Mouse (Mus musculus): ENCODE results near the gene Scarf2. TPM values are rescaled to one million over a fixed set of nuclear protein-coding genes. Genes with fewer than 3 reads are reported as not detected.
A peak's percentile ranks its signal among the peaks of the same experiment; 100 is the strongest.

Scarf2 gene
- polyA plus RNA-seq, 1 experiment = 41.0 TPM

DNA sequence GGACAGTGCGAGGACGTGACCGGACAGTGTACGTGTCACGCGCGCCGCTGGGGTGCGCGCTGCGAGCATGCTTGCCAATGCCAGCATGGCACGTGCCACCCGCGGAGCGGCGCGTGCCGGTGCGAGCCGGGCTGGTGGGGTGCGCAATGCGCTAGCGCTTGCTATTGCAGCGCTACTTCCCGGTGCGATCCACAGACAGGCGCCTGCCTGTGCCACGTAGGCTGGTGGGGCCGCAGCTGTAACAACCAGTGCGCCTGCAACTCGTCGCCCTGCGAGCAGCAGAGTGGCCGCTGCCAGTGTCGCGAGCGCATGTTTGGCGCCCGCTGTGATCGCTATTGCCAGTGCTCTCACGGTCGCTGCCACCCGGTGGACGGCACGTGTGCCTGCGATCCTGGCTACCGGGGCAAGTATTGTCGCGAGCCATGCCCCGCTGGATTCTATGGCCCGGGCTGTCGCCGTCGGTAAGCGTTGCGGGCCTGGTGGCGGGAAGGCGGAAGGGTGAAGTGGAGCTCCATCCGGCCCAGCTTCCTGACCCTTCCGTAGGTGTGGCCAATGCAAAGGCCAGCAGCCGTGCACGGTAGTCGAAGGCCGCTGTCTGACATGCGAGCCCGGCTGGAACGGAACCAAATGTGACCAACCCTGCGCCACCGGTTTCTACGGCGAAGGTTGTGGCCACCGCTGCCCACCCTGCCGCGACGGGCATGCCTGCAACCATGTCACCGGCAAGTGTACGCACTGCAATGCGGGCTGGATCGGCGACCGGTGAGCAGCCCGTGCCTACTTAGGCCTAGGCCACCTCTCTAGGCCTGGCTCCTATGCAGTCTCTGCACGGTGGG, 6.0 kb downstream of the Scarf2 start:
- Histone ChIP-seq H3K4me3 (ENCODE audit: control insufficient read depth, insufficient read depth, low read length) (peak overlapping the region; percentile 4; the same call in 1 of the 2 replicates), H3K4me1 (replicated peaks; ENCODE audit: control insufficient read depth, insufficient read depth, low read length) (peaks cover 30% of the 10 kb centered on the region), H3K27ac (ENCODE audit: control insufficient read depth, insufficient read depth, low read length) (no peak overlapping the region), H3K36me3 (ENCODE audit: control insufficient read depth, insufficient read depth, low read length) (no peaks in the 10 kb centered on the region), H3K27me3 (ENCODE audit: control insufficient read depth, insufficient read depth, low read length) (peaks cover 54% of the 10 kb centered on the region)
- no peak for DNase-seq
- WGBS = 4% methylated on average over 83 of the region's 83 CpGs
- TF ChIP-seq POLR2A (IDR thresholded peaks at IDR 0.05; ENCODE audit: control insufficient read depth, extremely low read depth, insufficient read depth, low read length, poor library complexity) (no peak), CTCF (IDR thresholded peaks at IDR 0.05; ENCODE audit: borderline replicate concordance, control insufficient read depth, extremely low read depth, insufficient read depth, low read length, poor library complexity) (no peak)

GRCm38 (mm10) chr16:17803675-17804448, 6.8 kb downstream of the Scarf2 start:
- H3K27me3 ChIP-seq (ENCODE audit: control insufficient read depth, insufficient read depth, low read length) = peaks cover 46% of the 10 kb centered on the region; the same call in 1 of the 2 replicates
- no peak for DNase-seq
- H3K4me3 ChIP-seq (ENCODE audit: control insufficient read depth, insufficient read depth, low read length) = peak overlapping the region; percentile 41
- TF ChIP-seq CTCF (IDR thresholded peaks at IDR 0.05; ENCODE audit: borderline replicate concordance, control insufficient read depth, extremely low read depth, insufficient read depth, low read length, poor library complexity) (no peak), POLR2A (IDR thresholded peaks at IDR 0.05; ENCODE audit: control insufficient read depth, extremely low read depth, insufficient read depth, low read length, poor library complexity) (no peak)
- no peaks in the 10 kb centered on the region for H3K36me3 ChIP-seq (ENCODE audit: control insufficient read depth, insufficient read depth, low read length)
- peaks cover 30% of the 10 kb centered on the region for H3K4me1 ChIP-seq (replicated peaks; ENCODE audit: control insufficient read depth, insufficient read depth, low read length)
- H3K27ac ChIP-seq (ENCODE audit: control insufficient read depth, insufficient read depth, low read length) = no peak overlapping the region
- 19% methylated on average over 33 of the region's 33 CpGs for WGBS

- H3K4me1 ChIP-seq (replicated peaks; ENCODE audit: control insufficient read depth, insufficient read depth, low read length) = peaks cover 30% of the 10 kb centered on the region
- H3K27me3 ChIP-seq (ENCODE audit: control insufficient read depth, insufficient read depth, low read length) = peaks cover 42% of the 10 kb centered on the region; the same call in 1 of the 2 replicates
- H3K27ac ChIP-seq (ENCODE audit: control insufficient read depth, insufficient read depth, low read length) = no peak overlapping the region
- peak overlapping the region; percentile 41 for H3K4me3 ChIP-seq (ENCODE audit: control insufficient read depth, insufficient read depth, low read length)
- DNase-seq = peak; percentile 25
- 3% methylated on average over 33 of the region's 33 CpGs for WGBS
- no peak for TF ChIP-seq CTCF (IDR thresholded peaks at IDR 0.05; ENCODE audit: borderline replicate concordance, control insufficient read depth, extremely low read depth, insufficient read depth, low read length, poor library complexity)
- no peak for TF ChIP-seq POLR2A (IDR thresholded peaks at IDR 0.05; ENCODE audit: control insufficient read depth, extremely low read depth, insufficient read depth, low read length, poor library complexity)
- no peaks in the 10 kb centered on the region for H3K36me3 ChIP-seq (ENCODE audit: control insufficient read depth, insufficient read depth, low read length)
These were observed 7.4 kb downstream of the Scarf2 start for GRCm38 (mm10) chr16:17804449-17804912.

DNA sequence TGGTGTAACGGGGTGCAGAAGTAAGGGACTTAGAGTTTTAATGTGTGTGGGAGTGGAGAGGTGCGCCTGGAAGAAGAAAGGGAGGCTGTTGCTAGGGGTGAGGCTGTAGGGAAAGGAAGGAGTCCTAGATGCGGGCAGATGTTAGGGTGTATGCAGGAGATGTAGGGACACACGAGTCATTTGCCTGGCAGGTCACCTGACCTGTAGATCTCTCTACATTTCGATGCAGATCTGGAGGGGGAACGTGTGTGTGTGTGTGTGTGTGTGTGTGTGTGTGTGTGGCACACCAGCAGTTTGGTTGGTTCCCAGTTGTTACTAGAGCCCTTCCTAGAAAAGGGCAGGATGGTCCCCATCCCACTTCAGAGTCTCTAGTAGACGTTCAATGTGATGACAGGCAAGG, 7.9 kb downstream of the Scarf2 start:
- no peak overlapping the region for H3K4me3 ChIP-seq (ENCODE audit: control insufficient read depth, insufficient read depth, low read length)
- WGBS = 13% methylated on average over 7 of the region's 7 CpGs
- peaks cover 30% of the 10 kb centered on the region for H3K4me1 ChIP-seq (replicated peaks; ENCODE audit: control insufficient read depth, insufficient read depth, low read length)
- peaks cover 42% of the 10 kb centered on the region; the same call in 1 of the 2 replicates for H3K27me3 ChIP-seq (ENCODE audit: control insufficient read depth, insufficient read depth, low read length)
- H3K36me3 ChIP-seq (ENCODE audit: control insufficient read depth, insufficient read depth, low read length) = no peaks in the 10 kb centered on the region
- TF ChIP-seq POLR2A (IDR thresholded peaks at IDR 0.05; ENCODE audit: control insufficient read depth, extremely low read depth, insufficient read depth, low read length, poor library complexity) (no peak), CTCF (IDR thresholded peaks at IDR 0.05; ENCODE audit: borderline replicate concordance, control insufficient read depth, extremely low read depth, insufficient read depth, low read length, poor library complexity) (no peak)
- no peak overlapping the region for H3K27ac ChIP-seq (ENCODE audit: control insufficient read depth, insufficient read depth, low read length)
- no peak for DNase-seq

DNA sequence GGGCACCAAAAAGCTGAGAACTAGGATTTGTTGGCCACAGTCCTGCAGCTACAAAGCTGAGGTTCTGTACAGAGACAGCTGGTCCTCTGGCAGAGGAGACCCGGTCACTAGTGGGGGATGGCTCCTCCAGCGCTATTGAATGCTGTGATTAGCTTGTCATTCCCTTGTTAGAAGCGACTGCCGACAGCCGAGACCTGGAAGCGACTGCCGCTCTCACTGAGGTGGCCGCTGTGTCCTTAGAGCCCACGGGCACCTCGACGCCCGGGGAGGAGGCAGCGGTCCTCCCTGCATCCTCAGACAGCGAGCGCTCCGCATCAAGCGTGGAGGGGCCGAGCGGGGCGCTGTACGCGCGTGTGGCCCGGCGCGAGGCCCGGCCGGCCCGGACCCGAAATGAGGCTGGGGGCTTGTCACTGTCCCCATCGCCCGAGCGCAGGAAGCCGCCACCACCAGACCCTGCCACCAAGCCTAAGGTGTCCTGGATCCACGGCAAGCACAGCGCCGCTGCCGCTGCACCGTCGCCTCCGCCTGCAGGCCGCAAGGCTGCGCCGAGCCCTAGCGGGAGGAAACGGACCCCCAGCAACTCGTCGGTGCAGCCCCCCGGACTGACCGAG, 9.6 kb downstream of the Scarf2 start:
- DNase-seq = no peak
- H3K36me3 ChIP-seq (ENCODE audit: control insufficient read depth, insufficient read depth, low read length) = no peaks in the 10 kb centered on the region
- TF ChIP-seq POLR2A (IDR thresholded peaks at IDR 0.05; ENCODE audit: control insufficient read depth, extremely low read depth, insufficient read depth, low read length, poor library complexity) (no peak), CTCF (IDR thresholded peaks at IDR 0.05; ENCODE audit: borderline replicate concordance, control insufficient read depth, extremely low read depth, insufficient read depth, low read length, poor library complexity) (no peak; the same call in 1 of the 2 replicates)
- peak overlapping the region; percentile 78 for H3K4me3 ChIP-seq (ENCODE audit: control insufficient read depth, insufficient read depth, low read length)
- H3K4me1 ChIP-seq (replicated peaks; ENCODE audit: control insufficient read depth, insufficient read depth, low read length) = peaks cover 30% of the 10 kb centered on the region
- no peak overlapping the region for H3K27ac ChIP-seq (ENCODE audit: control insufficient read depth, insufficient read depth, low read length)
- peaks cover 41% of the 10 kb centered on the region; the same call in 1 of the 2 replicates for H3K27me3 ChIP-seq (ENCODE audit: control insufficient read depth, insufficient read depth, low read length)
- 6% methylated on average over 50 of the region's 50 CpGs for WGBS

Measured in thymus, adult 2 months (tissue).